Mouse (Mus musculus) C2C12 (cell line): ENCODE measurements at regions not wholly inside any gene's neighbourhood (a gene's known extent, or its start where the extent isn't known, plus 50 kb on each side); places are given as distances from the start of the nearest gene placed in this dataset.

Source experiments
- H3K27me3 ChIP-seq: one replicate; pipeline ENCODE4 v1.6.1; 2011; ENCODE audit not compliant: control insufficient read depth, insufficient read depth, insufficient read length
- H3K36me3 ChIP-seq: one replicate; pipeline ENCODE4 v1.6.1; 2011; ENCODE audit not compliant: control insufficient read depth, insufficient read depth
- H3K4me3 ChIP-seq: one replicate; pipeline ENCODE4 v1.5.1; 2011; ENCODE audit warnings: mild to moderate bottlenecking, control low read depth; ENCODE audit not compliant: poor library complexity, insufficient read depth, severe bottlenecking
- H3K79me2 ChIP-seq: one replicate; pipeline ENCODE4 v1.6.1; 2011; ENCODE audit not compliant: control insufficient read depth, insufficient read depth
- H3K79me3 ChIP-seq: one replicate; pipeline ENCODE4 v1.6.1; 2011; ENCODE audit warnings: low read depth, control low read depth
- H3ac ChIP-seq: one replicate; pipeline ENCODE3; 2011; ENCODE audit warnings: low read depth; ENCODE audit not compliant: control insufficient read depth, insufficient read length
- CEBPB ChIP-seq: IDR thresholded peaks from one replicate; pipeline ENCODE4 v1.6.1; 2011; ENCODE audit warnings: low read depth, mild to moderate bottlenecking, control low read depth, moderate library complexity
- CTCF ChIP-seq: IDR thresholded peaks from one replicate; pipeline ENCODE4 v1.5.1; 2011; ENCODE audit not compliant: control insufficient read depth, insufficient read depth, insufficient read length
- FOSL1 ChIP-seq: IDR thresholded peaks from one replicate; pipeline ENCODE4 v1.8.0; 2011; ENCODE audit warnings: mild to moderate bottlenecking, low read length; ENCODE audit not compliant: poor library complexity, insufficient read depth, severe bottlenecking
- MAX ChIP-seq: IDR thresholded peaks from one replicate; pipeline ENCODE4 v1.6.1; 2011; ENCODE audit warnings: mild to moderate bottlenecking, control low read depth
- MYOD1 ChIP-seq: IDR thresholded peaks from one replicate; pipeline ENCODE4 v1.6.1; 2011; ENCODE audit warnings: low read depth; ENCODE audit not compliant: control insufficient read depth, insufficient read length
- MYOG ChIP-seq: IDR thresholded peaks from one replicate; pipeline ENCODE4 v1.6.1; 2011; ENCODE audit not compliant: control insufficient read depth, insufficient read length; ENCODE audit errors: extremely low read depth
- USF1 ChIP-seq: IDR thresholded peaks from one replicate; pipeline ENCODE4 v1.6.1; 2011; ENCODE audit warnings: low read depth, mild to moderate bottlenecking, control low read depth, moderate library complexity

GRCm38 (mm10) chr12:98349864-98350643 is 81.6 kb downstream of the Gpr65 start:
- H3K36me3 ChIP-seq, result no peaks in the 10 kb centered on the region
- H3K4me3 ChIP-seq, result no peak overlapping the region
- no peaks in the 10 kb centered on the region for H3K79me3 ChIP-seq
- no peak overlapping the region for H3ac ChIP-seq
- H3K27me3 ChIP-seq, result no peaks in the 10 kb centered on the region
- no peak for TF ChIP-seq MYOD1
- no peak for TF ChIP-seq FOSL1
- no peak for TF ChIP-seq MYOG
- no peak for TF ChIP-seq MAX
- no peak for TF ChIP-seq CTCF
- no peak for TF ChIP-seq CEBPB
- no peak for TF ChIP-seq USF1
- H3K79me2 ChIP-seq, result no peaks in the 10 kb centered on the region

GRCm38 (mm10) chr12:98352401-98352800 is 84.0 kb downstream of the Gpr65 start:
- H3K4me3 ChIP-seq, result no peak overlapping the region
- no peak overlapping the region for H3ac ChIP-seq
- no peaks in the 10 kb centered on the region for H3K36me3 ChIP-seq
- no peaks in the 10 kb centered on the region for H3K79me3 ChIP-seq
- H3K27me3 ChIP-seq, result no peaks in the 10 kb centered on the region
- H3K79me2 ChIP-seq, result no peaks in the 10 kb centered on the region
- no peak for TF ChIP-seq FOSL1
- no peak for TF ChIP-seq CTCF
- TF ChIP-seq MYOD1, result no peak
- TF ChIP-seq MYOG, result no peak
- no peak for TF ChIP-seq CEBPB
- no peak for TF ChIP-seq MAX

- Histone ChIP-seq H3K79me2 (no peaks in the 10 kb centered on the region), H3K36me3 (no peaks in the 10 kb centered on the region), H3K4me3 (no peak overlapping the region), H3ac (no peak overlapping the region), H3K27me3 (no peaks in the 10 kb centered on the region), H3K79me3 (no peaks in the 10 kb centered on the region)
- TF ChIP-seq MYOG (no peak), CTCF (no peak)
Measured at GRCm38 (mm10) chr12:98354545-98354944, 86.1 kb downstream of the Gpr65 start.

GRCm38 (mm10) chr12:98367583-98367982 is 99.1 kb downstream of the Gpr65 start:
- H3K4me3 ChIP-seq, result no peak overlapping the region
- H3K36me3 ChIP-seq, result no peaks in the 10 kb centered on the region
- H3K79me2 ChIP-seq, result no peaks in the 10 kb centered on the region
- H3K27me3 ChIP-seq, result no peaks in the 10 kb centered on the region
- H3ac ChIP-seq, result no peak overlapping the region
- no peaks in the 10 kb centered on the region for H3K79me3 ChIP-seq
- TF ChIP-seq CTCF (no peak), MAX (no peak), MYOD1 (no peak), CEBPB (no peak), FOSL1 (no peak), USF1 (no peak), MYOG (no peak)

GRCm38 (mm10) chr12:98370771-98371170 is 102.3 kb downstream of the Gpr65 start:
- TF ChIP-seq MYOD1 (no peak), MYOG (no peak), USF1 (no peak), CEBPB (no peak), MAX (no peak), CTCF (no peak), FOSL1 (no peak)
- Histone ChIP-seq H3K27me3 (peaks cover 5% of the 10 kb centered on the region), H3K79me2 (no peaks in the 10 kb centered on the region), H3K36me3 (no peaks in the 10 kb centered on the region), H3ac (no peak overlapping the region), H3K4me3 (no peak overlapping the region), H3K79me3 (no peaks in the 10 kb centered on the region)

GRCm38 (mm10) chr12:98375214-98375910 is 106.9 kb downstream of the Gpr65 start:
- H3K36me3 ChIP-seq, result no peaks in the 10 kb centered on the region
- no peaks in the 10 kb centered on the region for H3K79me3 ChIP-seq
- no peak overlapping the region for H3K4me3 ChIP-seq
- H3K27me3 ChIP-seq, result peaks cover 12% of the 10 kb centered on the region
- H3K79me2 ChIP-seq, result no peaks in the 10 kb centered on the region
- H3ac ChIP-seq, result no peak overlapping the region
- no peak for TF ChIP-seq USF1
- no peak for TF ChIP-seq MYOG
- TF ChIP-seq CEBPB, result no peak
- TF ChIP-seq CTCF, result no peak
- no peak for TF ChIP-seq MAX
- TF ChIP-seq FOSL1, result no peak
- TF ChIP-seq MYOD1, result no peak
